Mouse (Mus musculus) heart, embryonic 14.5 days (tissue): Measurements from ENCODE around the gene Zswim9. TPM values are rescaled to one million over a fixed set of nuclear protein-coding genes. Genes with fewer than 3 reads are reported as not detected.

Experiments
- ATAC-seq: fragments of 200-750 bp; cut with Nextera tagmentation; 2 replicates; pipeline ENCODE4 v1.8.0; 2017; ENCODE audit warnings: low read depth, moderate TSS enrichment; ENCODE audit not compliant: insufficient number of reproducible peaks, insufficient read depth, low FRiP score
- H3K27ac ChIP-seq, 2 experiments: fragments of 200-500 bp in 1 of 2; fragments of 300-500 bp in 1 of 2; sonication (generic) in 1 of 2; replicated peaks in 1 of 2; 2 replicates each; pipeline ENCODE4 v1.5.1; 2012 to 2014; ENCODE audit warnings: low read depth in 2 of 2, low read length in 2 of 2, control low read depth in 1 of 2, mild to moderate bottlenecking in 1 of 2, mixed read lengths in 1 of 2; ENCODE audit not compliant: control insufficient read depth in 1 of 2, insufficient read depth in 1 of 2
- H3K27me3 ChIP-seq: fragments of 300-500 bp; sonication (generic); 2 replicates; pipeline ENCODE4 v1.6.1; 2014; ENCODE audit warnings: mild to moderate bottlenecking, low read length, control low read depth; ENCODE audit not compliant: control insufficient read depth, insufficient read depth
- H3K36me3 ChIP-seq: fragments of 300-500 bp; sonication (generic); 2 replicates; pipeline ENCODE4 v1.6.1; 2014; ENCODE audit warnings: mild to moderate bottlenecking, control low read depth, low read length, mixed read lengths; ENCODE audit not compliant: control insufficient read depth, insufficient read depth
- H3K4me1 ChIP-seq, 2 experiments: fragments of 200-500 bp in 1 of 2; fragments of 300-500 bp in 1 of 2; sonication (generic) in 1 of 2; 2 replicates each; pipeline ENCODE4 v1.6.1; 2012 to 2014; ENCODE audit warnings: low read length in 2 of 2, control low read depth in 1 of 2, mixed read lengths in 1 of 2; ENCODE audit not compliant: control insufficient read depth in 2 of 2, insufficient read depth in 2 of 2
- H3K4me2 ChIP-seq: fragments of 300-500 bp; sonication (generic); 2 replicates; pipeline ENCODE4 v1.6.1; 2014; ENCODE audit warnings: mild to moderate bottlenecking, low read length
- H3K4me3 ChIP-seq, 2 experiments: fragments of 200-500 bp in 1 of 2; fragments of 300-500 bp in 1 of 2; sonication (generic) in 1 of 2; 2 replicates each; pipeline ENCODE4 v1.5.1; 2012 to 2014; ENCODE audit warnings: low read length in 2 of 2, mild to moderate bottlenecking in 2 of 2, control low read depth in 1 of 2, low read depth in 1 of 2, moderate library complexity in 1 of 2; ENCODE audit not compliant: control insufficient read depth in 1 of 2, insufficient read depth in 1 of 2
- H3K9ac ChIP-seq: fragments of 300-500 bp; sonication (generic); 2 replicates; pipeline ENCODE4 v1.6.1; 2014; ENCODE audit warnings: mild to moderate bottlenecking, low read length
- H3K9me3 ChIP-seq: fragments of 300-500 bp; sonication (generic); 2 replicates; pipeline ENCODE4 v1.6.1; 2016; ENCODE audit warnings: low read length, control low read depth; ENCODE audit not compliant: control insufficient read depth
- WGBS: fragments of 180-500 bp; shearing (Covaris S2); extraction: QIAGEN DNeasy Blood & Tissue Kit; methylation state at CpG from one replicate; pipeline ENCODE4 v1.1.7; 2014; 5-methylcytosine and 5-hydroxymethylcytosine counted together
- polyA plus RNA-seq: library from polyadenylated mRNA; unstranded; fragments of >200 nt; fragmentation: Nextera tagmentation; extraction: Ambion mirVana; gene quantifications from 2 replicates; pipeline ENCODE4 v1.2.1, GENCODE M21; 2014

Zswim9 gene
- polyA plus RNA-seq, 1 experiment from 2014 or later: 4.2 TPM

- Histone ChIP-seq H3K4me2 (no peak overlapping the region), H3K36me3 (peaks cover 3% of the 10 kb centered on the region), H3K9me3 (no peaks in the 10 kb centered on the region), H3K9ac (no peak overlapping the region), H3K4me1 (no peaks in the 10 kb centered on the region), H3K27me3 (no peaks in the 10 kb centered on the region), H3K27ac (no peak overlapping the region), H3K4me3 (no peak overlapping the region)
- no peak for ATAC-seq
- 91% methylated on average over 4 of the region's 4 CpGs for WGBS
Measured at GRCm38 (mm10) chr7:13268749-13269260, 9.7 kb downstream of the Zswim9 start.

- Histone ChIP-seq H3K4me3 (no peak overlapping the region), H3K27me3 (peaks cover 4% of the 10 kb centered on the region; the same call in 1 of the 2 replicates)
- WGBS: 82% methylated on average over 2 of the region's 2 CpGs
Measured at GRCm38 (mm10) chr7:13264396-13264795, 14.1 kb downstream of the Zswim9 start.

GRCm38 (mm10) chr7:13263851-13264250 is 14.7 kb downstream of the Zswim9 start:
- peaks cover 4% of the 10 kb centered on the region; the same call in 1 of the 2 replicates for H3K27me3 ChIP-seq
- no peak overlapping the region for H3K9ac ChIP-seq
- H3K9me3 ChIP-seq: no peaks in the 10 kb centered on the region
- no peaks in the 10 kb centered on the region for H3K4me1 ChIP-seq
- H3K4me3 ChIP-seq: no peak overlapping the region
- WGBS: 78% methylated on average over 5 of the region's 5 CpGs
- no peak overlapping the region for H3K4me2 ChIP-seq
- H3K36me3 ChIP-seq: no peaks in the 10 kb centered on the region
- H3K27ac ChIP-seq: no peak overlapping the region
- ATAC-seq: no peak

More at GRCm38 (mm10) chr7:13264396-13264795, 14.1 kb downstream of the Zswim9 start:
- ATAC-seq: no peak
- H3K4me1 ChIP-seq: no peaks in the 10 kb centered on the region
- H3K9me3 ChIP-seq: no peaks in the 10 kb centered on the region
- H3K36me3 ChIP-seq: no peaks in the 10 kb centered on the region
- no peak overlapping the region for H3K4me2 ChIP-seq
- no peak overlapping the region for H3K27ac ChIP-seq
- no peak overlapping the region for H3K9ac ChIP-seq

GRCm38 (mm10) chr7:13260746-13261700 is 17.5 kb downstream of the Zswim9 start:
- peak overlapping the region; percentile 16; the same call in 1 of the 2 replicates for H3K4me2 ChIP-seq
- no peak overlapping the region for H3K4me3 ChIP-seq
- 37% methylated on average over 50 of the region's 50 CpGs for WGBS
- H3K9me3 ChIP-seq: no peaks in the 10 kb centered on the region
- no peaks in the 10 kb centered on the region for H3K4me1 ChIP-seq
- ATAC-seq: no peak
- no peak overlapping the region for H3K9ac ChIP-seq
- peaks cover 4% of the 10 kb centered on the region; the same call in 1 of the 2 replicates for H3K27me3 ChIP-seq
- no peaks in the 10 kb centered on the region for H3K36me3 ChIP-seq
- no peak overlapping the region for H3K27ac ChIP-seq

- Histone ChIP-seq H3K9me3 (peaks cover 1% of the 10 kb centered on the region), H3K4me1 (no peaks in the 10 kb centered on the region), H3K9ac (no peak within 1 kb of the TSS), H3K27ac (no peak within 1 kb of the TSS), H3K36me3 (no peaks in the 10 kb centered on the region), H3K27me3 (no peaks in the 10 kb centered on the region), H3K4me2 (no peak within 1 kb of the TSS), H3K4me3 (no peak within 1 kb of the TSS)
- ATAC-seq: no peak
Measured at GRCm38 (mm10) chr7:13212720-13213119, 65.8 kb downstream of the Zswim9 start, which contains the start of gene Vmn1r89. Gene Vmn1r89 (plus strand): TSS chr7:13213020.

Other genes with a start within 250 kb of the Zswim9 start
- 153 and 165 TPM in 2 replicates for gene Chmp2a, start 243.9 kb downstream of the Zswim9 start, polyA plus RNA-seq
- 151 and 180 TPM in 2 replicates for gene Ube2m, start 240.4 kb downstream of the Zswim9 start, polyA plus RNA-seq
- gene Mzf1, start 224.0 kb downstream of the Zswim9 start, polyA plus RNA-seq: 1.4 and 1.8 TPM in 2 replicates
- gene Vmn1r85, start 183.5 kb downstream of the Zswim9 start, polyA plus RNA-seq: not detected in 2 replicates
- not detected in 2 replicates for gene Vmn1r86, start 158.8 kb downstream of the Zswim9 start, polyA plus RNA-seq
- not detected in 2 replicates for gene Vmn1r87, start 138.6 kb downstream of the Zswim9 start, polyA plus RNA-seq
- not detected in 2 replicates for gene Vmn1r88, start 119.2 kb downstream of the Zswim9 start, polyA plus RNA-seq
- not detected in 2 replicates for gene Vmn1r89, start 65.7 kb downstream of the Zswim9 start, polyA plus RNA-seq
- gene Lig1, start 1.4 kb downstream of the Zswim9 start, polyA plus RNA-seq: 53.4 and 57.5 TPM in 2 replicates
- 0.38 and 0.55 TPM in 2 replicates for gene Pla2g4c, start 45.9 kb upstream of the Zswim9 start, polyA plus RNA-seq
- not detected in 2 replicates for gene Cabp5, start 119.4 kb upstream of the Zswim9 start, polyA plus RNA-seq
- not detected in 2 replicates for gene Bsph1, start 172.1 kb upstream of the Zswim9 start, polyA plus RNA-seq